Mouse (Mus musculus): ENCODE measurements around the gene Sart3.

DNA sequence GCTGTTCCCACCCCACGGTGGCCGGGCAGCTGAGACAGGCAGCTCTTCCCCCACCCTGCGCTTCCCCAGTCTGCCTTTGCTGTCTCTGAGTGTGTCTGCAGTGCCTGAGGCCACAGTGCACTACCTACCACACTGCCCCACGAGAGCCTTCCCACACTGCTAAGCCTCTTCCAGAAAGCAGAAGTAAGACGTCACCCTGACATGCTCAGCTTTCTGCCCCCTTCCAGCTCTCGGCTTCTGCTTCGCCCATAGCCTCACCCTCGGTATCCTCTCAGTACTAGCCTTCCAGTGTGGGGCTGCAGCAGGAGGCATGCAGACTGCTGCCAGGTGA, 4.6 kb upstream of the Sart3 start:
- TF ChIP-seq ZC3H11A (IDR thresholded peaks at IDR 0.05; ENCODE audit: borderline replicate concordance, low read depth, low read length) (no peak), CHD2 (IDR thresholded peaks at IDR 0.05; ENCODE audit: low read depth, low read length) (no peak)

Data from ES-E14 (cell line).